Mouse (Mus musculus) CD8-positive naive resting alpha-beta T cell, adult 2 months (primary cell): Measurements from ENCODE around the gene Pcf11.
A peak's percentile ranks its signal among the peaks of the same experiment; 100 is the strongest.

Experiments used
- DNase-seq, 2 experiments: peaks; one replicate each; pipeline ENCODE4 v3.0.0; 2022; ENCODE audit warnings: low read depth in 2 of 2, low spot score in 2 of 2

The Pcf11 gene

DNA sequence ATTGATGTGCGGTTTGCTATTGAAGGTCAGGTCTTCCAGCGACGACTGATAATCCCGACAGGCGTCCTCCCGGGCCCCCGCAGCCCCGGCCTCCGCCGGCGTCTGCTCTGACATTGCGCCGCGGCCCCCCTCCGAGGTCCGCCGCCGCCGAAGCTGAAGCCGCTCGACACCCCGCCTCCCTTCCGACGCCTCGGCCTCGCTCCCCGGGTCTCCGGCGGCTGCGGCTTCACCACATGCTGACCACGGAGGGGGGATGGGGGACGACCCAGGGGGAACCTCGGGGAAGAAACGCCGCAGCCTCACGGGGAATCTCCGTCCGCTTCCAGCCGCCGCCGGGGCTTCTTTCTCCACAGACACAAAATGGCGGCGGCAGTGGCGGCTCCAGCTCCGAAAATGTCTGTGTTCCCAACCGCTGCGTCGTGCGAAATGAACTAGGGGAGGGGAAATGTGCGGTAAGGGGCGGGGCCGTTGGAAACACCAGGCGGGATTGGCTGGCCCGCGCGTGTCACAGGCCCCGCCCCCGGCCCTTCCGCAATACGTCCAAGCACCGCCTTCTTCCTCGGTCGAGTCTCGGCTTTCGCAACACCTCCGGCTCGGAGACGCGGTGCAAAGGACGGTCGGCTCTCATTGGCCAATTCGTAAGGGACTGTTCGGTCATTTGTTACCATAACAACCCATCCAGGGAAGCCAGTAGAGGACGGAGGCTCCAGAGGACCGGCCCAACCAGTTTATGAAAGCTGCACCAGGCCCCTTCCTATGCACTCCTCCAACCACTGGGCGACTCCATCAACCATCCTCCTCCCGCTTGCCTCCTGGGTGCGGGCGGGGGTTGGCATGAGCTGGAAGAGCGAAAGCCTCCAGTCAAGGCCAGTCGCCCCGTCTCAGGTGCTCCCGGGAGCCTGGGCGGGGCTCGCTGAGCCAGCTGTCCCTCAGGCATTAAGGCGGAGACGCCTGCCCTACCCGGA, at the start of gene Pcf11:
TSS of gene Pcf11 (minus strand) at position 428 of the 965 bp plus-strand sequence.
- DNase-seq, result peak; percentile 93 to 94

GRCm38 (mm10) chr7:92715055-92715454, 45.3 kb upstream of the Pcf11 start:
- DNase-seq, result no peak

- DNase-seq, result no peak
Observed at GRCm38 (mm10) chr7:92711593-92711992, 41.9 kb upstream of the Pcf11 start.

DNA sequence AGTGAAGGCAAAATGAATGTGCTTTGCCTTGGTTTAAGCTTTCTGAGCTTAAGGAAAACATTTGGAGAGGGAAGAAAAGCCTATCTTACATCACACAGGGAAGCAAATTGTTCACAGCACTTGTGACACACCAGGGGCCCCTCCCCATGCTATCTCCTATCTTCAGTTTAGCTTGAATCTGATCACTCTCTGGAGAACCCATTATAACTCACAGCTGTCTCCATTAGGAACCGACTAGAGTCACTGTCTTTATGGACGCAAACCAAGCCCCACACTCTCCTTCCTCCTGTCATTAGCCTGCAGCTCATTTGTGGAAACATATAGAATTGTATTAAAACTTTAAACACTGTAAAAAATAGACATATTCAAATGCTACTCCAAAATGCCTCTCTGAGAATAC, 39.8 kb upstream of the Pcf11 start:
- no peak for DNase-seq

- DNase-seq, result no peak
Observed at GRCm38 (mm10) chr7:92706711-92707110, 37.0 kb upstream of the Pcf11 start.

- DNase-seq, result no peak
Observed at GRCm38 (mm10) chr7:92705534-92705933, 35.8 kb upstream of the Pcf11 start.

- no peak for DNase-seq
Observed at GRCm38 (mm10) chr7:92703661-92704060, 33.9 kb upstream of the Pcf11 start.

DNA sequence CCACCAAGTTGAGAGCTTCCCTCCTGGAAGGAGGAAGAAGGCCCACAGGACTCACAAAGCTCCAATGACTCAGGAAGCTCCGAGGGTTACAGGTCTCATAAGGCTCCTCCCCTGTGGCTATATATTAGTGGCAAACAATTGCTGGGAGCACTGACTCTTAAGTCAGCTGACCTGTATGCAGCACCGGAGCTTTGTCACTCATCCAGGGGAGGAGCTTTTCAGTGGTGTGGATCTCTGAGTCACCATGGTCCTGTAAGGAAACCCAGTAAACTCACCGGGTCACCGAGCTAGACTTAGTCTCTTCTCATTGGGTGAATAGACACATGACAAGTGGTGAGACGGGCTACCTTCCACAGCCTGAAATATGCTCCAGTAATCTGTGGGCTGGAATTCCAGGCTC, 29.0 kb upstream of the Pcf11 start:
- no peak for DNase-seq

DNA sequence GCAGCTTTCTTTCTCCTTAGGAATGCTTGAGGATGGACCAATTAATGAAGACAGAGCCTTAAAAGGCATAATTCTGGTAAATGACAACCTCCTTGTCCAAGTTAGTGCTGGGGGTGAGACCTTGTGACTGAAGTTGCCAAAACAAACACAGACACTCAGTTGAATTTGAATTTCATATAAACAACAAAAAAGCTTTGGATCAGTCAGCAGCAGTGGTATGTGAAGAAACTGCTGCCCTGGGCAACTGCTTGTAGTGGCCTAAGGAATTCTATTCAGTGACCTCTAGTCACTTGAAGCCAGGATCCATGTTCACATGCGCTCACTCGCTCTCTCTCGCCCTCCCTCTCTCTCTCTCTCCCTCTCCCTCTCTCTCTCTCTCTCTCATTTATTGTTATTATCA, 26.7 kb upstream of the Pcf11 start:
- DNase-seq, result no peak

- DNase-seq, result no peak
Observed at GRCm38 (mm10) chr7:92689101-92689500, 19.4 kb upstream of the Pcf11 start.

DNA sequence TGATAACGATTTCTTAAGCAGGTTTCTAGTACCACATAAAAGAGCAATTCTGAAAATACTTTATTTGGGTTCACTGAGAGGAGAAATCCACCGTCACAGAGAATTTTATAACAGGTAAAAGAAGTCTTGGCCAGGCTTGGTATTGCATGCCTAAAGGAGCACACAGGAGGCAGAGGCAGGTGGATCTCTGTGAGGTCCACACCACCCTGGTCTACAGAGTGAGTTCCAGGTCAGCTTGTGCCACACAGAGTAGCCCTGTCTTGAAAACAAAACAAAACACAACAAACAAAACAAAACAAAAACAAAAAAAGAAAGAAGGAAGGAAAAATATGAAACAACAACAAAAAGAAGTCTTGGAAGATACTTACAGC, 18.6 kb upstream of the Pcf11 start:
- no peak for DNase-seq

GRCm38 (mm10) chr7:92687556-92688298, 18.0 kb upstream of the Pcf11 start:
- no peak for DNase-seq

- no peak for DNase-seq
Observed at GRCm38 (mm10) chr7:92677346-92677745, 7.6 kb upstream of the Pcf11 start.

GRCm38 (mm10) chr7:92675131-92675530, 5.4 kb upstream of the Pcf11 start:
- no peak for DNase-seq

DNA sequence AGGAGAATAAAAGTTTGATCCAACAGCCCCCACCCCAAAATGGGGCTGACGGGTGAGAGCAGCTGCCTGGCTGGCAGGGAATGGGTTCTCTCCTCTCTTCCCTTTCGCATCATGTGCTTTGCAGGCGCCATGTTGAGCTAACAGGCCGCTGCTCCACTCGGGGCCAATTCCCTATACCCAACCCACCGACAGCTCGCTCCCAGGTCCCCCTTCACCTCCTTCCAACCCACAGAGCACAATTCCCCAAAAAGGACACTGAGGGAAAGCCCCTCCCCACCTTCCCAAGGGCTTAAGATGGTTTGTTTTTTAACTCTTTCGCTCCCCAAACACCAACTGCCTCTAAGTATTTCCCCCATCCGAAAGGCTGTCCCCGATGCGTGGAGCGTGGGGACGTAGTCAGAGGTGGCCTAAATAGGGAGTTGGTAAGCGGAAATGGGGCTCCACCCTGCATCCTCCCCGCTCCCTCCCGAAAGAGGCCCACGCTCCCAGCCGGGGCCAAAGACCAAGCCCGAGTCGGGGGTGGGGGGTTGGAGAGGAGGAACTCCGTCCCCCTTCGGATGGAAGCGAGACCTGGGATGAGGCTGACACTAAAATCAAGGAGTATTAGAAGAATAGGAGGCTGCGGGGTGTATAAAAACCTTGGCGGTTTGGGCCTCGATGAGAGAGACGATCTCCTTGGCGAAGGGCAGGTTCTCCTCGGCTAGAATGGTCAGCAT, 785 bp downstream of the Pcf11 start:
- DNase-seq, result peak; percentile 44 to 53

DNA sequence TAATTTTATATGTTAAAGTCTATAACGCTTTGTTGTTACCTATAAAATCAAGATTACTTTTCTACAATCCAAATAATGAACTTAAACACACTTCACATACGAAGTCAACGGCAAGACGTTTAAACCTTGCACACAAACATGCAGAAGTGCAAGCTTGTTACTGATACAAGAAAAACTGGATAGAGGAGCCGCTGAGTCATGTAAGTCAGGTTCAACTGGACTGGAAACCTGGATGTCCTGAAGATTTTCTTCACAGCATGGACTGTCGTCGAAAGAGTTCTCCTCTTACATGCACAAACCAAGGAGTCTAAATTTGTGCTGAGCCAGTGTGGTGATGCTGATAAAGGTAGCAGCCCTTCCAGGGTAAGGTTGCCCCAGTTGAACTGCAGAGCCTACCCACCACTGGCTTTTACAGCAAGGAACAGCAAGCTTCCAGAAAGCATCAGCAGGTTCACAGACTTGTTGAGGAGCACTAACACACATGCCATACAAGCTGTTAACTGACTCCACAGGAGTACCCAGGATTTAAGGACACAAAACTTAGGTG, 3.4 kb downstream of the Pcf11 start:
- DNase-seq, result no peak

DNA sequence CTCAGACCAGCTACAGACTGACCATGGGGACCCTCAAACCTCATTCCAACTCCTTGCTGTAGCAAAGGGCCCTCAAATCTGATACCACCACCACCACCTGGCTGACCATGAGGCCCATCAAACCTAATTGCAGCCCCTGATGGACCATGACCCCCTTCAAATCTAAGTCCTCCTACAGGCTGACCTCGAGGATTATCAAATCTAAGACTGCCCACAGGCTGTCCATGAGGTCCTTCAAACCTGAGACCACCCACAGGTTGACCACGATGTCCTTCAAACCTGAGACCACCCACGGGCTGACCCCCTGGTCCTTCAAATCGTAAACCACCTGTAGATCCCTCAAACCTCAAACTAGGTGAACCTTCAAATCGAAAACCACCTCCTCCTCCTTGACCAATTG, 11.7 kb downstream of the Pcf11 start:
- no peak for DNase-seq

- no peak for DNase-seq
Observed at GRCm38 (mm10) chr7:92656386-92656785, 13.3 kb downstream of the Pcf11 start.

DNA sequence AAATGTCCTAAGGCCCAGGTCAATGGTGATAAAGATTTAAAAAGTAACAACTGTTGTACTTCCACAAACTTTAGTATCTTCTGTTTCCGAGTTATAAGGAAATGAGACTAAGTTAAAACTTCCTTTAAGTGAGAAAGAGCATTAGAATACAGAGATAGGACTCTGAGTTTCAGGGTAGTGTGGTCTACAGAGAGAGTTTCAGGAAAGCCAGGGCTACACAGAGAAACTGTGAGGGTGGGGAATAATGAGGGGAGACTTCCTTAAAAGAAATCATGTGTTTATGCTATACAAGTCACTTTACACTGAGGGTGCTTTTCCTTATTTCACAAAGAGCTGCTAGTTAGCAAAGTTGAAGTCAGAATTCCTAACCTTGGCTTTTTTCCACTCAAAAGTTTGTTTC, 16.4 kb downstream of the Pcf11 start:
- DNase-seq, result no peak

- DNase-seq, result no peak
Observed at GRCm38 (mm10) chr7:92647790-92648189, 21.9 kb downstream of the Pcf11 start.

GRCm38 (mm10) chr7:92642358-92642757, 27.4 kb downstream of the Pcf11 start:
- DNase-seq, result no peak
